Mouse (Mus musculus) Patski (cell line): ENCODE measurements around the gene Kcnk16. TPM values are rescaled to one million over a fixed set of nuclear protein-coding genes. Genes with fewer than 3 reads are reported as not detected.

Experiments used
- ATAC-seq: fragments of 100-300 bp; one replicate; pipeline ENCODE4 v1.8.0; 2021
- CTCF ChIA-PET: fragments of 350-600 bp; sonication (Branson Sonifier 250); formaldehyde crosslinking; loops from one replicate; lab custom pipeline; 2022; ENCODE audit warnings: inconsistent platforms; lab: Charles Lee
- POLR2A ChIA-PET: fragments of 350-600 bp; sonication (Branson Sonifier 250); formaldehyde crosslinking; loops from one replicate; lab custom pipeline; 2022; ENCODE audit warnings: antibody characterized with exemption, inconsistent platforms; lab: Charles Lee
- DNase-seq: peaks from one replicate; pipeline ENCODE4 v3.0.0-alpha.2; 2011; ENCODE audit warnings: low read depth, low spot score
- H3K27me3 ChIP-seq: fragments of 371-371 bp; one replicate; pipeline ENCODE4 v1.5.1; 2021
- CTCF ChIP-seq: fragments of 100-300 bp; IDR thresholded peaks from one replicate; pipeline ENCODE4 v1.5.1; 2021
- in situ Hi-C: fragments of 300-500 bp; cut with MboI; formaldehyde crosslinking; loops from 3 replicates; pipeline ENCODE4 v1.11.1; 2018; ENCODE audit warnings: low pct_unique_long_range_greater_than_20kb, mixed read lengths
- polyA plus RNA-seq: library from polyadenylated mRNA; unstranded; gene quantifications from one replicate; pipeline ENCODE4 v1.2.3, GENCODE M21; 2021

Kcnk16 gene
- polyA plus RNA-seq, 1 experiment from 2014 or later = not detected

DNA sequence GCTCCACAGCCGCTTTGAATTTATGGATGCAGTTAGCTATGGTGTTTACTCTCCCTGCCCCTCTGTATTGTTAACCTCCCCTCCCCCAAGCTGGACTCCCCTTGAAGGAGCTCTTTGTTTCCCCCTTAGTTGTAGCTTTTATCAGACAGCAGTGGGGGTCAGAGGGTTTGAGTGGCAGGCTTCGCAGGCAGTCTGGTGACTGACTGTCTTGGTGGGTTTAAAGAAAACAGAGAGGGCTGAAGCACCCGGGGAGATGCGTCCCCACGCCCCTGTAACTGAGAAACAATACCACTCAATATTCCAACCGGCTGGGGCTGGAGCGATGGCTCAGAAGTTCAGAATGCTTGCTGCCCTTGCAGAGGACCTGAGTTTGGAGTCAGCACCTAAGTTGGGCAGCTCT is 47.9 kb downstream of the Kcnk16 start:
- H3K27me3 ChIP-seq = no peaks in the 10 kb centered on the region
- TF ChIP-seq CTCF = no peak
- no peak for ATAC-seq
- no peak for DNase-seq
- in situ Hi-C loops = no loop called here
- CTCF ChIA-PET = no interaction called here
- POLR2A ChIA-PET = no interaction called here

- ATAC-seq (no peak), DNase-seq (no peak)
- no peaks in the 10 kb centered on the region for H3K27me3 ChIP-seq
- in situ Hi-C loops = no loop called here
- TF ChIP-seq CTCF = no peak
- ChIA-PET CTCF (interaction anchor here (1.4 to 1.5 kb wide), 2 partner anchors 16 to 106 kb away, joined by 3 to 5 read pairs; no protein-coding TSS in a partner anchor), POLR2A (no interaction called here)
These were observed 49.1 kb downstream of the Kcnk16 start for GRCm38 (mm10) chr14:20219849-20220248.

DNA sequence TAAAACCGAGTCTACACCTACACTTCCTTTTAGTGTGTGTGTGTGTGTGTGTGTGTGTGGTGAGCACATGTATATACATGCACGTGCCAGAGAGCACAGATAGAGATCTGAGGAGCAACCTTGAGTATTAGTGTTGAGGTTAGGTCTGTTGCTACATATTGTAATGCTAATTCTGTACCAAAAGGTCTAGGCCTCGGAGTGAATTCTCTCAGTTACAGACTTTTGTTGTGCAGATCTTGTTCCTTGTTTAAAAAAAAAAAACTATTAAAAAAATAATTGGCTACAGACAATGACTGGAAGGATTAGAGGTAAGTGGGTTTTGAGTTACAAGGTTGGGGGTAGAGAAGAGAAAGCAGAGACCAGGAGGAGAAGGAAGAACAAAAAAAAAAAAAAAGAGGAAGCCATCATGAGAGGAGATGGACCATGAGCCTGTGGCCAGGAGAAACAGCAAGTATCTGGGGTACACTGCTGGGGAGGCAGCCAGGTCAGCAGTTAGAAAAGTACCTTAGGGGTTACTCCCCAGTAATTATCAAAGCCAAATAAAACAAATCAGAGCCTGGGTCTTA is 51.6 kb downstream of the Kcnk16 start:
- ATAC-seq (no peak), DNase-seq (no peak)
- POLR2A ChIA-PET = interaction anchor here (0.6 to 0.8 kb wide), 2 partner anchors 8 to 38 kb away, joined by 3 to 4 read pairs; no protein-coding TSS in a partner anchor
- in situ Hi-C loops = no loop called here
- no peaks in the 10 kb centered on the region for H3K27me3 ChIP-seq
- no peak for TF ChIP-seq CTCF
- CTCF ChIA-PET = no interaction called here

GRCm38 (mm10) chr14:20216561-20217298 is 52.3 kb downstream of the Kcnk16 start:
- ATAC-seq (no peak), DNase-seq (no peak)
- in situ Hi-C loops = no loop called here
- H3K27me3 ChIP-seq = no peaks in the 10 kb centered on the region
- TF ChIP-seq CTCF = no peak
- ChIA-PET CTCF (no interaction called here), POLR2A (interaction anchor here (0.8 kb wide), 1 partner anchor 9 kb away, joined by 4 read pairs; no protein-coding TSS in a partner anchor)

DNA sequence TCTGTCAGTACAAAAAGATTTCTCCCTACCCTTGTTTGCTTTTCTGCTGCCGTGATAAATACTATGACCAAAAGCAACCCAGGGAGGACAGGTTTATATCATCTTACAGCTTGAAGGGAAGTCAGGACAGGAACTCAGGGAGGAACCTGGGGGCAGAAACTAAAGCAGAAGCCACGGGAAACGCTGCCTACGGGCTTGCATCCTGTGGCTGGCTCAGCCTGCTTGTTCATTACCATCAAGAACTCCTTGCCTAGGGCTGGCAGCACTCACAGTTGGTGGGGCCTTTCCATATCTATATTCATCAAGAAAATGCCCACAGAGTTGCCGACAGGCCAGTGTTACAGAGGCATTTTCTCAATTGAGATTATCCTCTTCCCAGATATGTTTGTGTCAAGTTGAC is 53.2 kb downstream of the Kcnk16 start:
- no peak for TF ChIP-seq CTCF
- in situ Hi-C loops = no loop called here
- CTCF ChIA-PET = no interaction called here
- DNase-seq (no peak), ATAC-seq (no peak)
- H3K27me3 ChIP-seq = no peaks in the 10 kb centered on the region
- POLR2A ChIA-PET = no interaction called here

DNA sequence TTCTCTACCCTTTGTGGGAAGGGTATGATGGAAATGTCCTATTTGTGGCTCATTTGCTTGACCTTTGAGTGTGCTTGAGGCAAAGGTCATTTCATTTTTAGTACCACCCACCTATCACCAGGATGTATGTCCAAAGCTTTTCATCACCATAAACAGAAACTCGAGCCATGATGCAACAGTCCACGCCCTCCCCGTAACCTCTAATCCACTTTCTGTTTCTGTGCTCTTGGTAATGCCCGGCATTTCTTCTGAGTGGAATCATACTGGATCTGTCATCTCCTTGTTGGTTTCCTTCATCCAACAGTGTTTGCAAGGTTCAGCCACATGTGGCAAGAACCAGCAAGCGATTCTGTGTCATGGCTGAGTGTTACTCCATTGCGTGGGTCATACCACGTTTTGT is 54.9 kb downstream of the Kcnk16 start:
- in situ Hi-C loops = no loop called here
- CTCF ChIA-PET = no interaction called here
- no peak for DNase-seq
- POLR2A ChIA-PET = no interaction called here
- ATAC-seq = no peak
- TF ChIP-seq CTCF = no peak
- H3K27me3 ChIP-seq = no peaks in the 10 kb centered on the region

GRCm38 (mm10) chr14:20211754-20212601 is 57.0 kb downstream of the Kcnk16 start:
- DNase-seq (no peak), ATAC-seq (no peak)
- in situ Hi-C loops = no loop called here
- ChIA-PET POLR2A (interaction anchor here (0.6 kb wide), 1 partner anchor 151 kb away, joined by 5 read pairs; no protein-coding TSS in a partner anchor), CTCF (interaction anchor here (0.9 to 1.6 kb wide), 2 partner anchors 15 to 97 kb away, joined by 3 read pairs; no protein-coding TSS in a partner anchor)
- no peak for TF ChIP-seq CTCF
- H3K27me3 ChIP-seq = no peaks in the 10 kb centered on the region

Other genes starting within 250 kb of the Kcnk16 start
- 9.0 TPM for gene Saysd1, start 130.7 kb downstream of the Kcnk16 start, polyA plus RNA-seq
- 2.2 TPM for gene Kcnk5, start 87.4 kb downstream of the Kcnk16 start, polyA plus RNA-seq
- 39.7 TPM for gene Nudt13, start 25.5 kb upstream of the Kcnk16 start, polyA plus RNA-seq
- gene Ecd, start 78.9 kb upstream of the Kcnk16 start, polyA plus RNA-seq = 46.4 TPM
- gene Fam149b, start 79.0 kb upstream of the Kcnk16 start, polyA plus RNA-seq = 40.7 TPM
- gene Dnajc9, start 119.7 kb upstream of the Kcnk16 start, polyA plus RNA-seq = 61.1 TPM
- gene Mrps16, start 124.4 kb upstream of the Kcnk16 start, polyA plus RNA-seq = 80.4 TPM
- 0.15 TPM for gene Cfap70, start 183.0 kb upstream of the Kcnk16 start, polyA plus RNA-seq
- gene Anxa7, start 210.9 kb upstream of the Kcnk16 start, polyA plus RNA-seq = 111 TPM
- gene Mss51, start 227.7 kb upstream of the Kcnk16 start, polyA plus RNA-seq = 0.65 TPM